Mouse (Mus musculus): Measurements from ENCODE around the gene Ric8a. TPM values are rescaled to one million over a fixed set of nuclear protein-coding genes. Genes with fewer than 3 reads are reported as not detected.

The Ric8a gene
- 110 and 111 TPM in 2 replicates for polyA plus RNA-seq (2015; fragmentation: Nextera tagmentation; extraction: Ambion mirVana)

DNA sequence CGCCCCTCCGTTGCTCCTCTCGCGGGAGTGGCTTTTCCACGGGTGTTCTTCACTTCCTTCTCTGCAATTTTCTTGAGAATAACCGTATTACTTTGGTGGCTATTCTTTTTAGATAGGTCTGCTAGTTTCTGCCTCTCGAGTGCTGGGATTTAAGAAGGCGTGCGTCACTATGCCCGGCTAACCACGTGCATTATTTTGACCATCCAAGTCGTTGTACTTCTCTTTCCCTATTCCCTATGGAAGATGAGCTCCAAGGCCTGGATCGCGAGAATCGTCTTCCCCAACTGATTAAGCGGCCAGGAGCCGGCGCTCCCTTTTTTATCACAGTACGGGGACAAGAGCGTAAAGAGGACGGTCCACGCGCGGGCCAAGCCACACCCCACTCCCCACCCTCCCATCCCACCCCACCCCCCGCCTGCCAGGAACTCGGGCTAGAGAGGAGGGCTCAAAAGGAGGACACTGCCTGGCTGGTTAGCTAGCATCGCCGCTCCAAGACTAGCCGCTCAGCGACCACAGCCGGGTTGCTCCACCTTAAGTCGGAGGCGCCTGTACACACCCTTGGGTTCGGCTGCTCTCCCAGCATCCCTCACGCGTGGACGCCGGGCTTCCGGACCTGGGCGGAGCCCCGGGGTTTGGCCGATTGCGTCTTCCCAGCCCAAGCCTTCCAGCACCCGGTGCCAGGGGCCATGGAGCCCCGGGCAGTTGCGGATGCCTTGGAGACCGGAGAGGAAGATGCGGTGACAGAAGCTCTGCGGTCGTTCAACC, at the start of gene Ric8a:
TSS of gene Ric8a (plus strand) at position 173 of the 765 bp plus-strand sequence.
- Histone ChIP-seq H3K4me3 (peak within 1 kb of the TSS; percentile 57), H3K4me1 (peaks cover 42% of the 10 kb centered on the region), H3K4me2 (peak within 1 kb of the TSS; percentile 96), H3K27me3 (replicated peaks) (no peaks in the 10 kb centered on the region), H3K9ac (peak within 1 kb of the TSS; percentile 62), H3K27ac (peak within 1 kb of the TSS; percentile 82), H3K9me3 (no peaks in the 10 kb centered on the region), H3K36me3 (replicated peaks) (peaks cover 33% of the 10 kb centered on the region)
- peak; percentile 85 for ATAC-seq (replicated peaks)
- whole genome bisulfite sequencing: under 1% methylated on average over 50 of the region's 50 CpGs

DNA sequence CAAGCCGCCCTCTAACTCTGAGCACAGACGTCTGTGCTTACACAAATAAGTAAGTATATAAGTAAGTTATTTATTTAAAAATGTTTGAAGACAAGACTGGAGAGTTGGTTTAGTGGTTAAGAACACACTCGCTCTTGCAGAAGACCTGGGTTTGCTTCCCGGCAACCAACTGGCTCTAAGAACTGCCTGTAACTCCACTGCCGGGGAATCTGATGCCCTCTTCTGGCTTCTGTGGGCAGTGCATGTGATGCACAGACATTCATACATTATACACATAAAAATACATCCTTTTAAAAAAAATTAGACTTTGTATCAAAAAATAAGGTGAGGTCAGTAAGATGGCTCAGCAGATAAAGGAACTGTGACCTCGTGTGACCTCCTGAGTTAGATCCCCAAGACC, 46.3 kb upstream of the Ric8a start:
- no peaks in the 10 kb centered on the region for H3K9me3 ChIP-seq
- no peaks in the 10 kb centered on the region for H3K4me1 ChIP-seq
- WGBS: 94% methylated on average over 6 of the region's 6 CpGs
- H3K27me3 ChIP-seq (replicated peaks): no peaks in the 10 kb centered on the region
- ATAC-seq (replicated peaks): no peak
- H3K4me2 ChIP-seq: no peak overlapping the region
- H3K27ac ChIP-seq: no peak overlapping the region
- H3K4me3 ChIP-seq: no peak overlapping the region
- peaks cover 38% of the 10 kb centered on the region for H3K36me3 ChIP-seq (replicated peaks)
- no peak overlapping the region for H3K9ac ChIP-seq

DNA sequence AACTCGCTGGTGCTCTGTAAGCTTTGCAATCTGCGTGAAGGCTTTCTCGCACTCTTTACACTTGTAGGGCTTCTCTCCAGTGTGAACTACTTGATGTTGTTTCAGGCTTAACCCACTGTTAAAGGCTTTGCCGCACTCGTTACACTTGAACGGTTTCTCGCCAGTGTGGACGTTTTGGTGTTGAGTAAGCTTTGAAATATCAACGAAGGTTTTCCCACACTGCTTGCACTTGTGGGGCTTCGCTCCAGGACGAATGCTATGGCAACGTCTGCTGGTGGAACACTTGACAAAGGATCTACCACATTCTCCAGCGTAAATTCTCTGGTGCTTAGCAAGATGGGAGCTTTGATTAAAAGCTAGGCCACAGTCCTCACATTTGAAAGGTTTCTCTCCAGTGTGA, 45.0 kb upstream of the Ric8a start:
- no peaks in the 10 kb centered on the region for H3K9me3 ChIP-seq
- WGBS: 75% methylated on average over 13 of the region's 13 CpGs
- no peak for ATAC-seq (replicated peaks)

DNA sequence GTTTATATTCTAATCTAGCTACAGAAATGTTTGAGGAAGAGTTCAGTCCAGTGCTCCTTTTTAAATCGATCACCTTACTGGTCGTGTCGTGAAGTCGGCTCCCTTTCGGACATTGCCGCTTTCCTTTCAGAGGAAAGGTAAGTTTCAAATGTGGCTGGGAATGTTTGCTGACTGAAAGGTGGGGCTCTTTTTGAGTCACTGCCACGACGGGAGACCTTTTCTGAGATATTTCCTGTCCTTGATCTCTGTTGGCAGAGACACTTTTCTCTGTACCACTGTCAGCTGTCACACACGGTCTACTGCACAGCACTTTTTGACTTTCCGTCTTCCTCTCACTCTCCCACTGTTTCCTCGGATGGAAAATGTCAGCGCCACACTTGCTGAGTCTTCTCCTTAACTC, 43.9 kb upstream of the Ric8a start:
- no peaks in the 10 kb centered on the region for H3K9me3 ChIP-seq
- no peak overlapping the region for H3K4me2 ChIP-seq
- WGBS: 92% methylated on average over 12 of the region's 12 CpGs
- peaks cover 28% of the 10 kb centered on the region for H3K36me3 ChIP-seq (replicated peaks)
- no peak for ATAC-seq (replicated peaks)
- H3K27ac ChIP-seq: no peak overlapping the region
- no peak overlapping the region for H3K4me3 ChIP-seq
- no peaks in the 10 kb centered on the region for H3K27me3 ChIP-seq (replicated peaks)
- H3K9ac ChIP-seq: no peak overlapping the region
- peaks cover 11% of the 10 kb centered on the region for H3K4me1 ChIP-seq

More for the DNA sequence above, 45.0 kb upstream of the Ric8a start:
- Histone ChIP-seq H3K9ac (no peak overlapping the region), H3K36me3 (replicated peaks) (peaks cover 37% of the 10 kb centered on the region), H3K27ac (no peak overlapping the region), H3K4me2 (no peak overlapping the region), H3K27me3 (replicated peaks) (no peaks in the 10 kb centered on the region), H3K4me3 (no peak overlapping the region), H3K4me1 (no peaks in the 10 kb centered on the region; the same call in 1 of the 2 replicates)

DNA sequence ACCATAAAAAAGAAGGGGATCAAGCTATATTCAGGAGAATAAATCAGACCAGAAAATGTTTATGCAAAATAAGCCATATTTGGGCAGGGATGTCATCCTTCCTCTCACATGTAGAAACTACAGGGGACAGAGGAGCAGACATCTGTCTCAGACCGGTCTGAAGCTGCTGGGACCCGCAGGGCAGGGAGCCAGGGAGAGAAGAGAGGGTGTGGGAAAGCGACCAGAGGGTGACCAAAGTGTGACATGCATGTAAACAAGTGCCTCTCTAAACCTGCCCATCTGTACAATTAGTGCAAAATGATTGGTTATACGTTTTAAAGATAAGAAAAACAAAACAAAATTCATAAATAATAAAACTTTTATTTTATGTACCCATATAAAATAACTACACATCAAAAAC, 36.6 kb upstream of the Ric8a start:
- 65% methylated on average over 4 of the region's 4 CpGs for WGBS
- Histone ChIP-seq H3K4me3 (0 out of 2 replicates have a peak overlapping the region, but pooled peaks have one; percentile 11), H3K27ac (no peak overlapping the region), H3K4me2 (peak overlapping the region; percentile 37), H3K36me3 (replicated peaks) (peaks cover 3% of the 10 kb centered on the region; the same call in 1 of the 2 replicates), H3K9me3 (no peaks in the 10 kb centered on the region), H3K27me3 (replicated peaks) (no peaks in the 10 kb centered on the region), H3K4me1 (peaks cover 22% of the 10 kb centered on the region), H3K9ac (no peak overlapping the region)
- ATAC-seq (replicated peaks): no peak

DNA sequence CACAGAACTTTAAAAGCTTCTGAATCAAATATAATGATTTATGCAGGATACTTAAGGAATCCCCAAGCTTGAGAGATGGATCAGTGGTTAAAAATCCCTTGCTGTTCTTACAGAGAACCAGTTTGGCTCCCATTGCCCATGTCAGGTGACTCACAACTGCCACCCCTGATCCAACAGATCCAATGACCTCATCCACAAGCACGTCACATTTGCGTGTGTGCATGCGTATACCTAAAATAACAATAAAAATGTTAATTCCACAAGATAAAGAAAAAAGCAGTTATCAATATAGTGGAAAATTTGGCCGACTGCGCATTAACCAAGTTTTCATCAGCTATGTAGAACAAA, 35.5 kb upstream of the Ric8a start:
- H3K27ac ChIP-seq: peak overlapping the region; percentile 94
- H3K36me3 ChIP-seq (replicated peaks): peaks cover 3% of the 10 kb centered on the region; the same call in 1 of the 2 replicates
- ATAC-seq (replicated peaks): peak; percentile 73
- WGBS: 36% methylated on average over 5 of the region's 5 CpGs
- H3K9me3 ChIP-seq: no peaks in the 10 kb centered on the region
- H3K4me3 ChIP-seq: peak overlapping the region; percentile 77
- H3K4me2 ChIP-seq: peak overlapping the region; percentile 59
- H3K9ac ChIP-seq: peak overlapping the region; percentile 72
- no peaks in the 10 kb centered on the region for H3K27me3 ChIP-seq (replicated peaks)
- H3K4me1 ChIP-seq: peaks cover 22% of the 10 kb centered on the region

DNA sequence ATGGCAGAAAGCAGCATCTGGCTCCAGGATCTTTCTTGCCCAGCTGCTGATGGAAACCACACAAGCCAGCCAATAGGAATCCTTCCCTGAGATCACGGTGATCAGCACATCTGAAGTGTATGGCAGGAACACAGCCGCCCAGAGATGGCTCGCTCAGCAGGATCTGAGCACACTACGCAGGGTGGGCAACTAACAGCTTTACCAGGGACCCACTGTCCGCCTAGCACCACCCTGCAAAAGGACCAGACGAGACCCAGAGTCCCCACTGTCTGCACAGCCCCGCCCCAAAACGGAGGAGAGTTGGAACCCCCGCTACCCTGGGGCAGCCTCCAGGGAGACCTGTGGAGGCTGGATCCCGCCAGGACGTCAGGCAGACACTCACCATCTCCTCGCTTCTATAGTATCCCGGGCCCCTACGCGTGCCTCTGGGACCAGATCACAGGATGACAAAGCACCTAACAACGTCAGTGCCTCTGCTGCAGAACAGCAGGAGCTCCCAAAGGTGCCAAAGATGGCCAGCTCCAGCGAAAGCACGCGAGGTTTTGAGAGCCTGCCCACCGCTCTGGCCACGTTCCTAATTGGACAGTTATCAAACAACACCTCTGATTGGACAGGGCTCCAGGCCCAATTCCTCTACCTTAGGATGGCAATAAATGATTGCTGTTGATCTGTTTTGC, 35.0 kb upstream of the Ric8a start, which contains the start of gene Zfp941:
TSS of gene Zfp941 (minus strand) at position 526 of the 677 bp plus-strand sequence.
- Histone ChIP-seq H3K27ac (peak within 1 kb of the TSS; percentile 94), H3K9me3 (no peaks in the 10 kb centered on the region), H3K9ac (peak within 1 kb of the TSS; percentile 72), H3K36me3 (replicated peaks) (peaks cover 3% of the 10 kb centered on the region; the same call in 1 of the 2 replicates), H3K4me3 (peak within 1 kb of the TSS; percentile 77), H3K4me2 (peak within 1 kb of the TSS; percentile 59), H3K4me1 (peaks cover 22% of the 10 kb centered on the region), H3K27me3 (replicated peaks) (no peaks in the 10 kb centered on the region)
- WGBS: 2% methylated on average over 21 of the region's 21 CpGs
- peak; percentile 94 for ATAC-seq (replicated peaks)

DNA sequence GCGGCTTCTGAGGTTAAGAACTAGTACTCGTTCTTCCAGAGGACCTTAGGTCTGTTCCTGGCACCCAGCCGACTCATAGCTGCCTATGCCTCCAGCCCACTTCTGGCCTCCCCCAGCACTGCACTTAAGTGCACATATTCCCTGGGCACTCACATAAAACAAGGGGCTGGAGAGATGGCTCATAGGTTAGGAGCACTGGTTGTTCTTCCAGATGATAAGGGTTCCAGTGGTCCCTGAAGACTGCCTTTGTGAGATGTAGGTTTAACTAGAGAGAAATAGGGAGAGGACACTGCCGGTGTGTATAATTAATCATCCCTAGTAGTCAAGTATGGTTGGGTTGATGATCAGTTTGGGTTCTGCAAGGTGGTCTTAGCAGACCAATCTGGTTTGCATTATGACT, 34.0 kb upstream of the Ric8a start:
- Histone ChIP-seq H3K27ac (no peak overlapping the region), H3K4me3 (no peak overlapping the region), H3K9me3 (no peaks in the 10 kb centered on the region), H3K4me1 (peaks cover 13% of the 10 kb centered on the region), H3K9ac (no peak overlapping the region), H3K36me3 (replicated peaks) (peaks cover 3% of the 10 kb centered on the region; the same call in 1 of the 2 replicates), H3K4me2 (no peak overlapping the region), H3K27me3 (replicated peaks) (no peaks in the 10 kb centered on the region)
- WGBS: 91% methylated on average over 4 of the region's 4 CpGs
- no peak for ATAC-seq (replicated peaks)

DNA sequence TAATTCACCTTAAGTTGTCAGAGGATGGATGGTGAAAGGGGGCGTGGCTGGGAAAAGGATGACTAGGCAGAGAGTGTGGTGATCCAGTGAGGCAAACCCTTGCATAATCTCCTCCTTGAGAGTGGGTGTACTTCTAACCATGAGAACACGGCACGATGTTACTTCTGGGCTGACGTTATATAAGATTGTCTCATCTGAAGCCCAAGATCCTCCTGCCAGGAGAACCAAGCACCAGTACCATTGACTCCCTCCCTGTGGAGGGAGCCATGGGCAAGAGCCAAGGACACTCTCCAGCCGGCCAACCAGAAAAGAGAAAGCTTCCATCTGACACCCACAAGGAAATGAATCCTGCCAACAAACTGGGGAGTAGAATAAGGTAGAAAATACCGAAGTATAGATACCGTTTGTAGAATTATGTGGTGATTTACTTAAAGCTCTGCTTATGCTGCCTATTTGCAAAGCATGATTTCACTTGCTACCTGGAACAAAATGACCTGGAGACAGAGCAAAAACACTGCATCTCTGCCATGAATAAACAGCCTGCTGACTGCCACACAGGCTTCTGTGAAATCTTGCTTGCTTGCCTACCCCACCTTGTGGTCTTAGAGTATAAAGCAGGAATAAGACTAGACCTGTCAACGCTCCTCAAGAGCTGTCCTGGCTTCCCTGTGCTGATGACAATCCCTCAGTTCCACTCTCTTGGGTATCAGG, 28.4 kb upstream of the Ric8a start:
- ATAC-seq (replicated peaks): no peak
- 0 out of 2 replicates have a peak overlapping the region, but pooled peaks have one; percentile 15 for H3K27ac ChIP-seq
- H3K27me3 ChIP-seq (replicated peaks): no peaks in the 10 kb centered on the region
- WGBS: 35% methylated on average over 8 of the region's 8 CpGs
- 0 out of 2 replicates have a peak overlapping the region, but pooled peaks have one; percentile 8 for H3K4me2 ChIP-seq
- no peaks in the 10 kb centered on the region for H3K9me3 ChIP-seq
- H3K4me1 ChIP-seq: no peaks in the 10 kb centered on the region
- H3K36me3 ChIP-seq (replicated peaks): no peaks in the 10 kb centered on the region
- 0 out of 2 replicates have a peak overlapping the region, but pooled peaks have one; percentile 20 for H3K9ac ChIP-seq
- no peak overlapping the region for H3K4me3 ChIP-seq

DNA sequence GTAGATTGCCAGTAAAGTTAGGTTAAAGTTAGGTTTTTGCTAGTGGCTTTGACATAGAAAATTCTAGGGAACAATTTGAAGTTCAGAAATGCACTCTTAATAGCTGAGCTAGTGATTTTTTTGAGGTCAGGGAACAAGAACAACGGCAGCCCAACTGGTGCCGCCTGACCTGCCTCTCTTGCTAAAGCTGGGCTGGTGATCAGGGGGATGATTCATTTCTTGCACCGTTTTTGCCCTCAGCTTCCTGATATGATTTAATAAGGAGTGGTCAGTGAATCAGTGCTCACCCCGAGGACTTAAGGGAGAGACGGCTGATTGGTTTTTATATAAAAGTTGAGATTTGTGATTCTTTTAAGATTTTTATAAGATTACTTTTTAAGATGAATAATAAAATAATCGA, 25.3 kb upstream of the Ric8a start:
- Histone ChIP-seq H3K9me3 (no peaks in the 10 kb centered on the region), H3K4me3 (no peak overlapping the region), H3K27me3 (replicated peaks) (no peaks in the 10 kb centered on the region), H3K4me1 (no peaks in the 10 kb centered on the region), H3K27ac (no peak overlapping the region), H3K36me3 (replicated peaks) (no peaks in the 10 kb centered on the region), H3K4me2 (no peak overlapping the region), H3K9ac (no peak overlapping the region)
- WGBS: 77% methylated on average over 6 of the region's 6 CpGs
- no peak for ATAC-seq (replicated peaks)

DNA sequence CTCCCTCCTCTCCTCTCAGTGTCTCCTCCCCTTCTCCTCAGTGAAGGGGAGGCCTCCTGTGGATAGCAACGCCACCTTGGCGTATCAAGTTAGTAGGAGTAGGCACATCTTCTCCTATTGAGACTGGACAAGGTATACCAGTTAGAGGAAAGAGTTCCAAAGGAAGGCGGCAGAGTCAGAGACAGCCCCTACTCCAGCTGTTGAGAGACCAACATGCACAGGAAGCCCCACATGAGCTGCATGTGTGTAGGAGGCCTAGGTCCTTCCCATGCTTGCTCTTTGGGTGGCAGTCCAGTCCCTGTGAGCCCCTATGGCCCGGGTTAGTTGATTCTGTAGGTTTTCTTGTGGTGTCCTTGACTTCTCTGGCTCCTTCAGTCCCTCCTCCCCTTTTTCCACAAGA, 23.4 kb upstream of the Ric8a start:
- Histone ChIP-seq H3K9ac (no peak overlapping the region), H3K4me2 (no peak overlapping the region), H3K27ac (no peak overlapping the region), H3K4me3 (no peak overlapping the region), H3K27me3 (replicated peaks) (0 out of 2 replicates have a peak, but pooled peaks cover 3% of the 10 kb centered on the region), H3K36me3 (replicated peaks) (no peaks in the 10 kb centered on the region), H3K9me3 (no peaks in the 10 kb centered on the region), H3K4me1 (no peaks in the 10 kb centered on the region)
- ATAC-seq (replicated peaks): no peak
- 88% methylated on average over 4 of the region's 4 CpGs for WGBS
